Mouse (Mus musculus) lung, embryonic 14.5 days (tissue): ENCODE measurements around the gene Cdc40. TPM values are rescaled to one million over a fixed set of nuclear protein-coding genes. Genes with fewer than 3 reads are reported as not detected.

Experiments
- ATAC-seq: fragments of 200-750 bp; cut with Nextera tagmentation; 2 replicates; pipeline ENCODE4 v1.8.0; 2017; ENCODE audit warnings: mild to moderate bottlenecking, moderate TSS enrichment, moderate library complexity; ENCODE audit not compliant: insufficient read depth
- DNase-seq: peaks from one replicate; pipeline ENCODE4 v3.0.0-alpha.2; 2015
- H3K27ac ChIP-seq: fragments of 300-500 bp; sonication (generic); 2 replicates; pipeline ENCODE4 v1.5.1; 2014; ENCODE audit warnings: low read depth, mild to moderate bottlenecking, moderate library complexity
- H3K27me3 ChIP-seq: fragments of 300-500 bp; sonication (generic); 2 replicates; pipeline ENCODE4 v1.6.1; 2014; ENCODE audit warnings: low read length, control low read depth; ENCODE audit not compliant: insufficient read depth
- H3K36me3 ChIP-seq: fragments of 300-500 bp; sonication (generic); 2 replicates; pipeline ENCODE4 v1.6.1; 2014; ENCODE audit warnings: control low read depth; ENCODE audit not compliant: insufficient read depth
- H3K4me1 ChIP-seq: fragments of 300-500 bp; sonication (generic); 2 replicates; pipeline ENCODE4 v1.6.1; 2014; ENCODE audit warnings: antibody characterized with exemption, control low read depth; ENCODE audit not compliant: insufficient read depth
- H3K4me2 ChIP-seq: fragments of 300-500 bp; sonication (generic); 2 replicates; pipeline ENCODE4 v1.6.1; 2014; ENCODE audit warnings: mild to moderate bottlenecking
- H3K4me3 ChIP-seq: fragments of 300-500 bp; sonication (generic); 2 replicates; pipeline ENCODE4 v1.5.1; 2014; ENCODE audit warnings: low read depth, low read length
- H3K9ac ChIP-seq: fragments of 300-500 bp; sonication (generic); 2 replicates; pipeline ENCODE4 v1.6.1; 2014
- H3K9me3 ChIP-seq: fragments of 300-500 bp; sonication (generic); 2 replicates; pipeline ENCODE4 v1.6.1; 2016; ENCODE audit warnings: low read depth, low read length, control low read depth
- CTCF ChIP-seq: IDR thresholded peaks from 2 replicates; pipeline ENCODE4 v1.5.1; 2016; ENCODE audit warnings: antibody characterized with exemption, low read depth
- WGBS: fragments of 180-500 bp; shearing (Covaris S2); extraction: QIAGEN DNeasy Blood & Tissue Kit; methylation state at CpG from one replicate; pipeline ENCODE4 v1.1.7; 2014; 5-methylcytosine and 5-hydroxymethylcytosine counted together
- polyA plus RNA-seq: library from polyadenylated mRNA; unstranded; fragments of >200 nt; fragmentation: Nextera tagmentation; extraction: Ambion mirVana; gene quantifications from 2 replicates; pipeline ENCODE4 v1.2.1, GENCODE M21; 2014

Cdc40 gene
- polyA plus RNA-seq, 1 experiment from 2014 or later = 33.4 TPM

- H3K27ac ChIP-seq = no peak overlapping the region
- 91% methylated on average over 10 of the region's 10 CpGs for WGBS
Observed at GRCm38 (mm10) chr10:40847176-40847874, 35.8 kb downstream of the Cdc40 start.

GRCm38 (mm10) chr10:40845626-40846025 lies 37.5 kb downstream of the Cdc40 start:
- Histone ChIP-seq H3K4me2 (no peak overlapping the region), H3K27ac (no peak overlapping the region), H3K9me3 (no peaks in the 10 kb centered on the region), H3K4me3 (no peak overlapping the region), H3K27me3 (no peaks in the 10 kb centered on the region), H3K36me3 (peaks cover 71% of the 10 kb centered on the region), H3K4me1 (no peaks in the 10 kb centered on the region), H3K9ac (no peak overlapping the region)
- DNase-seq (no peak), ATAC-seq (no peak)
- 78% methylated on average over 6 of the region's 6 CpGs for WGBS
- no peak for TF ChIP-seq CTCF

More at GRCm38 (mm10) chr10:40847176-40847874, 35.8 kb downstream of the Cdc40 start:
- no peak for TF ChIP-seq CTCF
- DNase-seq (no peak), ATAC-seq (no peak)
- no peaks in the 10 kb centered on the region for H3K27me3 ChIP-seq
- no peaks in the 10 kb centered on the region for H3K4me1 ChIP-seq
- no peak overlapping the region for H3K9ac ChIP-seq
- no peaks in the 10 kb centered on the region for H3K9me3 ChIP-seq
- H3K4me3 ChIP-seq = no peak overlapping the region
- peaks cover 57% of the 10 kb centered on the region for H3K36me3 ChIP-seq
- no peak overlapping the region for H3K4me2 ChIP-seq

GRCm38 (mm10) chr10:40844546-40844945 lies 38.6 kb downstream of the Cdc40 start:
- H3K4me2 ChIP-seq = no peak overlapping the region
- no peak overlapping the region for H3K9ac ChIP-seq

GRCm38 (mm10) chr10:40843841-40844240 lies 39.3 kb downstream of the Cdc40 start:
- 78% methylated on average over 5 of the region's 5 CpGs for WGBS
- Histone ChIP-seq H3K9me3 (no peaks in the 10 kb centered on the region), H3K36me3 (peaks cover 64% of the 10 kb centered on the region), H3K27ac (no peak overlapping the region), H3K9ac (no peak overlapping the region), H3K4me1 (no peaks in the 10 kb centered on the region), H3K4me2 (no peak overlapping the region), H3K4me3 (no peak overlapping the region), H3K27me3 (no peaks in the 10 kb centered on the region)
- no peak for TF ChIP-seq CTCF
- no peak for ATAC-seq
- DNase-seq = no peak

More at GRCm38 (mm10) chr10:40844546-40844945, 38.6 kb downstream of the Cdc40 start:
- 70% methylated on average over 10 of the region's 10 CpGs for WGBS
- Histone ChIP-seq H3K27me3 (no peaks in the 10 kb centered on the region), H3K27ac (no peak overlapping the region), H3K9me3 (no peaks in the 10 kb centered on the region), H3K36me3 (peaks cover 69% of the 10 kb centered on the region), H3K4me1 (no peaks in the 10 kb centered on the region), H3K4me3 (no peak overlapping the region)
- TF ChIP-seq CTCF = no peak
- ATAC-seq = no peak
- DNase-seq = no peak

GRCm38 (mm10) chr10:40840086-40840485 lies 43.0 kb downstream of the Cdc40 start:
- no peak for TF ChIP-seq CTCF
- Histone ChIP-seq H3K27ac (no peak overlapping the region), H3K27me3 (no peaks in the 10 kb centered on the region), H3K4me3 (no peak overlapping the region), H3K9ac (no peak overlapping the region), H3K4me2 (no peak overlapping the region), H3K4me1 (no peaks in the 10 kb centered on the region), H3K36me3 (peaks cover 49% of the 10 kb centered on the region), H3K9me3 (no peaks in the 10 kb centered on the region)
- DNase-seq (no peak), ATAC-seq (no peak)
- 89% methylated on average over 5 of the region's 5 CpGs for WGBS

- Histone ChIP-seq H3K9ac (no peak overlapping the region), H3K4me1 (no peaks in the 10 kb centered on the region), H3K9me3 (no peaks in the 10 kb centered on the region), H3K27me3 (no peaks in the 10 kb centered on the region), H3K27ac (no peak overlapping the region), H3K4me3 (no peak overlapping the region), H3K4me2 (no peak overlapping the region), H3K36me3 (peaks cover 36% of the 10 kb centered on the region; the same call in 1 of the 2 replicates)
- DNase-seq (no peak), ATAC-seq (no peak)
- WGBS = 86% methylated on average over 6 of the region's 7 CpGs
- no peak for TF ChIP-seq CTCF
Observed at GRCm38 (mm10) chr10:40831267-40831666, 51.8 kb downstream of the Cdc40 start.

- Histone ChIP-seq H3K4me3 (no peak overlapping the region), H3K27me3 (no peaks in the 10 kb centered on the region), H3K27ac (no peak overlapping the region), H3K9me3 (no peaks in the 10 kb centered on the region), H3K9ac (no peak overlapping the region), H3K4me2 (no peak overlapping the region), H3K36me3 (peaks cover 36% of the 10 kb centered on the region; the same call in 1 of the 2 replicates), H3K4me1 (no peaks in the 10 kb centered on the region)
- no peak for TF ChIP-seq CTCF
- ATAC-seq = no peak
- no peak for DNase-seq
- 78% methylated on average over 3 of the region's 3 CpGs for WGBS
Observed at GRCm38 (mm10) chr10:40830312-40830711, 52.8 kb downstream of the Cdc40 start.
